Mouse (Mus musculus) forebrain, embryonic 14.5 days (tissue): ENCODE results near the gene Sema6d. TPM values are rescaled to one million over a fixed set of nuclear protein-coding genes. Genes with fewer than 3 reads are reported as not detected.

Experiments used
- ATAC-seq: fragments of 200-750 bp; cut with Nextera tagmentation; 2 replicates; pipeline ENCODE4 v1.8.0; 2017; ENCODE audit warnings: mild to moderate bottlenecking, moderate library complexity
- DNase-seq: peaks from one replicate; pipeline ENCODE4 v3.0.0-alpha.2; 2015; ENCODE audit warnings: low spot score
- H3K27ac ChIP-seq: fragments of 300-500 bp; sonication (generic); 2 replicates; pipeline ENCODE4 v1.5.1; 2014; ENCODE audit warnings: low read depth, mild to moderate bottlenecking, control low read depth, low read length, moderate library complexity
- H3K27me3 ChIP-seq: fragments of 300-500 bp; sonication (generic); replicated peaks from 2 replicates; pipeline ENCODE4 v1.6.1; 2014; ENCODE audit warnings: low read length, control low read depth, mixed read lengths; ENCODE audit not compliant: control insufficient read depth, insufficient read depth
- H3K36me3 ChIP-seq: fragments of 300-500 bp; sonication (generic); 2 replicates; pipeline ENCODE4 v1.6.1; 2014; ENCODE audit warnings: low read length, control low read depth; ENCODE audit not compliant: control insufficient read depth, insufficient read depth
- H3K4me1 ChIP-seq: fragments of 300-500 bp; sonication (generic); 2 replicates; pipeline ENCODE4 v1.6.1; 2014; ENCODE audit warnings: antibody characterized with exemption, low read length, control low read depth; ENCODE audit not compliant: control insufficient read depth, insufficient read depth
- H3K4me2 ChIP-seq: fragments of 300-500 bp; sonication (generic); 2 replicates; pipeline ENCODE4 v1.6.1; 2014; ENCODE audit warnings: mild to moderate bottlenecking, control low read depth, low read length
- H3K4me3 ChIP-seq: fragments of 300-500 bp; sonication (generic); 2 replicates; pipeline ENCODE4 v1.5.1; 2014; ENCODE audit warnings: low read depth, low read length, control low read depth
- H3K9ac ChIP-seq: fragments of 300-500 bp; sonication (generic); 2 replicates; pipeline ENCODE4 v1.6.1; 2014; ENCODE audit warnings: mild to moderate bottlenecking, low read length, control low read depth, moderate library complexity
- H3K9me3 ChIP-seq: fragments of 300-500 bp; sonication (generic); replicated peaks from 2 replicates; pipeline ENCODE4 v1.6.1; 2016; ENCODE audit warnings: low read length, control low read depth, mixed read lengths; ENCODE audit not compliant: control insufficient read depth
- WGBS: fragments of 180-500 bp; shearing (Covaris S2); extraction: QIAGEN DNeasy Blood & Tissue Kit; methylation state at CpG from one replicate; pipeline ENCODE4 v1.1.7; 2014; 5-methylcytosine and 5-hydroxymethylcytosine counted together
- polyA plus RNA-seq: library from polyadenylated mRNA; unstranded; fragments of >200 nt; fragmentation: Nextera tagmentation; extraction: Ambion mirVana; gene quantifications from 2 replicates; pipeline ENCODE4 v1.2.1, GENCODE M21; 2014

Sema6d gene
- polyA plus RNA-seq, 1 experiment from 2014 or later = 15.7 TPM

- H3K9me3 ChIP-seq = no peaks in the 10 kb centered on the region
- DNase-seq (no peak), ATAC-seq (no peak)
- no peaks in the 10 kb centered on the region for H3K27me3 ChIP-seq
- H3K36me3 ChIP-seq = no peaks in the 10 kb centered on the region
- no peak overlapping the region for H3K4me3 ChIP-seq
- H3K4me1 ChIP-seq = no peaks in the 10 kb centered on the region
- H3K4me2 ChIP-seq = no peak overlapping the region
- H3K27ac ChIP-seq = no peak overlapping the region
- 48% methylated on average over 4 of the region's 4 CpGs for WGBS
- H3K9ac ChIP-seq = no peak overlapping the region
Observed at GRCm38 (mm10) chr2:124705806-124706205, 616.0 kb downstream of the Sema6d start.

- DNase-seq = no peak
- H3K9me3 ChIP-seq = no peaks in the 10 kb centered on the region
- H3K4me2 ChIP-seq = no peak overlapping the region
- no peaks in the 10 kb centered on the region for H3K36me3 ChIP-seq
- no peak overlapping the region for H3K27ac ChIP-seq
- H3K4me1 ChIP-seq = no peaks in the 10 kb centered on the region
- H3K9ac ChIP-seq = no peak overlapping the region
- H3K27me3 ChIP-seq = no peaks in the 10 kb centered on the region
- no peak overlapping the region for H3K4me3 ChIP-seq
- ATAC-seq = no peak
- WGBS = 42% methylated on average over 7 of the region's 7 CpGs
Observed at GRCm38 (mm10) chr2:124706896-124707295, 617.1 kb downstream of the Sema6d start.
